Comparison of ENCODE assay signal across 33 mouse cellular contexts in genomic region chr7:27078641-27079040, GRCm38 (mm10). TPM values are rescaled to one million over a fixed set of nuclear protein-coding genes. Genes with fewer than 3 reads are reported as not detected.
DNase-seq lines count a peak whose midpoint lies in the region; ATAC-seq and TF ChIP-seq lines count a peak whose summit lies in the region.
"Had no signal": no experiment of that assay in that cellular context is flagged by ENCODE, and none has a peak within 500 bp of the region (broad histone marks: within the 10 kb centered on the region; RNA-seq: fewer than 3 reads in every experiment).

No protein-coding gene starts in this region.

- peaks cover 2% of the 10 kb centered on the region; the same call in 1 of the 2 replicates for H3K4me1 ChIP-seq in liver, adult 2 months (ENCODE audit: control insufficient read depth, insufficient read depth, low read length)
- H3K4me1 ChIP-seq in liver, embryonic 12.5 days: no peaks in the 10 kb centered on the region
- no peaks in the 10 kb centered on the region for H3K4me1 ChIP-seq in lung, adult 2 months (ENCODE audit: control insufficient read depth, insufficient read depth, low read length)
- H3K4me1 ChIP-seq: embryonic facial prominence, embryonic 13.5 days; heart, embryonic 10.5 days; heart, embryonic 13.5 days had no signal

- H3K27ac ChIP-seq in liver, adult 2 months (replicated peaks; ENCODE audit: insufficient read depth, low read depth, low read length): no peak overlapping the region
- no peak overlapping the region for H3K27ac ChIP-seq in liver, embryonic 12.5 days
- no peak overlapping the region for H3K27ac ChIP-seq in layer of hippocampus, adult 2 months
- H3K27ac ChIP-seq: embryonic facial prominence, embryonic 13.5 days; heart, adult 2 months; heart, embryonic 10.5 days; heart, embryonic 13.5 days; hindbrain, embryonic 14.5 days; hindbrain, postnatal 0 days had no signal

- TF ChIP-seq CTCF in liver, adult 2 months (IDR thresholded peaks at IDR 0.05; ENCODE audit: low read depth, low read length): no peak
- no peak for TF ChIP-seq CTCF in lung, adult 2 months (IDR thresholded peaks at IDR 0.05; ENCODE audit: insufficient read depth, low read length)
- TF ChIP-seq CTCF in layer of hippocampus, adult 2 months (conservative IDR thresholded peaks at IDR 0.05): no peak

- 63% methylated on average over 1 of the region's 1 CpGs for WGBS in liver, adult 2 months
- 30% methylated on average over 1 of the region's 1 CpGs for WGBS in liver, embryonic 12.5 days (ENCODE audit: insufficient replicate concordance)
- 45% methylated on average over 1 of the region's 1 CpGs for WGBS in lung, adult 2 months

- H3K9me3 ChIP-seq in liver, embryonic 12.5 days (replicated peaks): no peaks in the 10 kb centered on the region
- H3K9me3 ChIP-seq: embryonic facial prominence, embryonic 13.5 days; heart, embryonic 10.5 days; heart, embryonic 13.5 days had no signal

- no peaks in the 10 kb centered on the region for H3K27me3 ChIP-seq in liver, adult 2 months (ENCODE audit: control insufficient read depth, insufficient read depth, low read length)
- no peaks in the 10 kb centered on the region for H3K27me3 ChIP-seq in liver, embryonic 12.5 days (replicated peaks)
- H3K27me3 ChIP-seq: embryonic facial prominence, embryonic 13.5 days; heart, embryonic 13.5 days had no signal

- ATAC-seq in liver, embryonic 12.5 days: no peak
- ATAC-seq: activated CD4-positive, CD25-positive, alpha-beta regulatory T cell, adult 4 months; forebrain, embryonic 14.5 days; forebrain, postnatal 0 days; hindbrain, postnatal 0 days; inflammation-experienced regulatory T-cells, adult 6 months had no signal

- H3K9ac ChIP-seq in liver, adult 2 months (ENCODE audit: low read depth, low read length): no peak overlapping the region
- H3K9ac ChIP-seq in liver, embryonic 12.5 days: no peak overlapping the region
- H3K9ac ChIP-seq: embryonic facial prominence, embryonic 13.5 days; forebrain, postnatal 0 days; heart, embryonic 13.5 days; hindbrain, embryonic 14.5 days had no signal

- peak; percentile 10 for DNase-seq in liver, adult 2 months (ENCODE audit: extremely low read depth, low read depth, low spot score)
- DNase-seq in lung, postnatal 25 days (ENCODE audit: low spot score): peak; percentile 6
- DNase-seq in lung, adult 2 months: no peak
- peak; percentile 70 for DNase-seq in adipocyte (ENCODE audit: low spot score)
- DNase-seq in layer of hippocampus, adult 2 months (ENCODE audit: low spot score in 2 of 2): no peak
- DNase-seq in frontal cortex, postnatal 25 days (ENCODE audit: low spot score in 2 of 2): no peak
- DNase-seq: adrenal gland, postnatal 10 days; adrenal gland, postnatal 36 days; B cell, adult 2 months; cerebellum, adult 18-20 months; cerebellum, adult 9-10 months; cerebellum, postnatal 14 days; forebrain, postnatal 0 days; gastrocnemius, postnatal 25 days; heart, adult 2 months; heart, postnatal 14 days; heart, postnatal 4 days had no signal

- H3K79me2 ChIP-seq in liver, adult 2 months (ENCODE audit: control insufficient read depth, insufficient read depth, low read length): no peaks in the 10 kb centered on the region

- H3K4me3 ChIP-seq in liver, adult 2 months (ENCODE audit: insufficient read depth, low read depth, low read length): no peak overlapping the region
- no peak overlapping the region for H3K4me3 ChIP-seq in liver, embryonic 12.5 days
- no peak overlapping the region for H3K4me3 ChIP-seq in lung, adult 2 months (replicated peaks; ENCODE audit: extremely low read depth, low read depth, low read length)
- no peak overlapping the region for H3K4me3 ChIP-seq in layer of hippocampus, adult 2 months
- H3K4me3 ChIP-seq: embryonic facial prominence, embryonic 13.5 days; heart, adult 2 months; heart, embryonic 10.5 days; heart, embryonic 13.5 days had no signal

- no peak for TF ChIP-seq POLR2A in liver, adult 2 months (IDR thresholded peaks at IDR 0.05; ENCODE audit: extremely low read depth, insufficient read depth, low read length)
- TF ChIP-seq POLR2A in lung, adult 2 months (IDR thresholded peaks at IDR 0.05; ENCODE audit: borderline replicate concordance, extremely low read depth, low read depth, low read length): no peak

- no peaks in the 10 kb centered on the region for H3K36me3 ChIP-seq in liver, adult 2 months (ENCODE audit: control insufficient read depth, insufficient read depth, low read length)
- H3K36me3 ChIP-seq in liver, embryonic 12.5 days: no peaks in the 10 kb centered on the region
- H3K36me3 ChIP-seq: embryonic facial prominence, embryonic 13.5 days; heart, embryonic 10.5 days; heart, embryonic 13.5 days had no signal

- H3K4me2 ChIP-seq in liver, embryonic 12.5 days: no peak overlapping the region
- H3K4me2 ChIP-seq: embryonic facial prominence, embryonic 13.5 days; heart, embryonic 13.5 days; hindbrain, embryonic 14.5 days had no signal

RNA-seq across cellular contexts. Expression of gene Cyp2f2, which starts 41.1 kb away (rescaled TPM):
- 643 and 658 TPM in 2 replicates for total RNA-seq in liver, adult 2 months (2014; rRNA removed)
- polyA plus RNA-seq in liver, adult 2 months (2012; rRNA removed): 1,932 and 2,426 TPM in 2 replicates
- not detected in 2 replicates for polyA plus RNA-seq in liver, embryonic 12.5 days (2016; fragmentation: Nextera tagmentation; extraction: Ambion mirVana)
- 3,886 and 4,289 TPM in 2 replicates for polyA plus RNA-seq in lung, adult 2 months (2012; rRNA removed)
- total RNA-seq in layer of hippocampus, adult 2 months (2021): under 1 TPM in 1 of 2 experiments, not detected in 1; 0.41 TPM
- total RNA-seq: common myeloid progenitor, adult 5-6 weeks; ES-E14; forebrain, postnatal 0 days; granulocyte monocyte progenitor cell, adult 5-6 weeks; heart, postnatal 4 days; hindbrain, postnatal 0 days had no signal
- polyA plus RNA-seq: activated CD4-positive, CD25-positive, alpha-beta regulatory T cell, adult 4 months; forebrain, embryonic 11.5 days; forebrain, embryonic 14.5 days; heart, embryonic 10.5 days; heart, embryonic 13.5 days; hindbrain, embryonic 11.5 days; hindbrain, embryonic 14.5 days; inflammation-experienced regulatory T-cells, adult 6 months had no signal

RNA-seq across cellular contexts. Expression of gene Cyp2a12, which starts 49.8 kb away (rescaled TPM):
- total RNA-seq in liver, adult 2 months (2014; rRNA removed): 815 and 1,006 TPM in 2 replicates
- polyA plus RNA-seq in liver, adult 2 months (2012; rRNA removed): 590 and 699 TPM in 2 replicates
- polyA plus RNA-seq in liver, embryonic 12.5 days (2016; fragmentation: Nextera tagmentation; extraction: Ambion mirVana): 0.32 and 0.42 TPM in 2 replicates
- polyA plus RNA-seq in lung, adult 2 months (2012; rRNA removed): 0.11 and 0.12 TPM in 2 replicates
- total RNA-seq in layer of hippocampus, adult 2 months (2021): not detected
- total RNA-seq: common myeloid progenitor, adult 5-6 weeks; ES-E14; forebrain, postnatal 0 days; gastrocnemius, postnatal 25 days; granulocyte monocyte progenitor cell, adult 5-6 weeks; heart, adult 2 months; heart, postnatal 4 days; hindbrain, postnatal 0 days had no signal
- polyA plus RNA-seq: activated CD4-positive, CD25-positive, alpha-beta regulatory T cell, adult 4 months; embryonic facial prominence, embryonic 13.5 days; forebrain, embryonic 11.5 days; forebrain, embryonic 14.5 days; forebrain, postnatal 0 days; frontal cortex, adult 2 months; heart, adult 2 months; heart, embryonic 10.5 days; heart, embryonic 13.5 days; heart, embryonic 16.5 days; hindbrain, embryonic 11.5 days; hindbrain, embryonic 14.5 days; hindbrain, postnatal 0 days; inflammation-experienced regulatory T-cells, adult 6 months had no signal

Comparison
In these comparisons a context has a peak if more than half of its experiments do, and no peak if none do; other contexts are left out.
1. DNase-seq: peak in liver, adult 2 months (single experiment), lung, postnatal 25 days (single experiment) and adipocyte (single experiment); none in lung, adult 2 months (single experiment), layer of hippocampus, adult 2 months (0 of 2) and frontal cortex, postnatal 25 days (0 of 2).
2. RNA of gene Cyp2f2, which starts 41.1 kb away (polyA plus RNA-seq): 3,886 to 4,289 TPM in lung, adult 2 months and 1,932 to 2,426 TPM in liver, adult 2 months; not detected in liver, embryonic 12.5 days; every median in the first group is over 1,000 times any median in the second.
3. RNA of gene Cyp2a12, which starts 49.8 kb away (polyA plus RNA-seq): 590 to 699 TPM in liver, adult 2 months; 0.32 to 0.42 TPM in liver, embryonic 12.5 days and 0.11 to 0.12 TPM in lung, adult 2 months; every median in the first group is over 100 times any median in the second.